Mouse (Mus musculus) G1E (cell line): Measurements from ENCODE around the gene Slc39a1.

Experiments used
- CTCF ChIP-seq: IDR thresholded peaks from 2 replicates; pipeline ENCODE4 v1.5.1; 2012; ENCODE audit warnings: low read depth, low read length, inconsistent platforms, mixed read lengths
- GATA1 ChIP-seq: IDR thresholded peaks from 2 replicates; pipeline ENCODE4 v1.6.1; 2012; ENCODE audit warnings: borderline replicate concordance, low read length, inconsistent platforms, mixed read lengths
- GATA2 ChIP-seq: IDR thresholded peaks from 2 replicates; pipeline ENCODE4 v1.6.1; 2012; ENCODE audit warnings: low read depth, low read length, inconsistent platforms, borderline replicate concordance
- POLR2AphosphoS5 ChIP-seq: IDR thresholded peaks from 2 replicates; pipeline ENCODE4 v1.6.1; 2012; ENCODE audit warnings: low read depth, low read length, inconsistent platforms; ENCODE audit not compliant: insufficient replicate concordance
- TAL1 ChIP-seq: conservative IDR thresholded peaks from 2 replicates; pipeline ENCODE4 v1.6.1; 2012; ENCODE audit warnings: low read depth, low read length, inconsistent platforms, mixed read lengths

DNA sequence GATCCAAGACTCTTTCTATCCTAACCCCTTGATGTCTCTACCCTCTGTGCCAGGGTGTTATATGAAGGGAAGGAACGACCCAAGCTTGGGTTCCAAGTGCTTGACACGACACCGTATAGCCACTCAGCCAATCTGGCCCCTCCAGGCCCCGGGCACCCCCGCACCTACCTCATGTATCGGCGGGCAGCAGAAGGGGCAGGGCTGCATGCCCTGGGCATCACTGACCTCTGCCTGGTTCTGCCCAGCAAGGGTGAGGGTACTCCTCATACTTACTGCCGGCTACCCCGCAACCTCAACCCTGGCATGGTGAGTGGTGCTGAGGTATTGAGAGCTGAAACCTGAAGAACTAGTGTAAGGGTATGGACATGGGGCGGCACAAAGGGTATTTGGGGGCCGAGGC is 20.2 kb downstream of the Slc39a1 start:
- TF ChIP-seq CTCF, result no peak
- TF ChIP-seq GATA1, result no peak
- TF ChIP-seq POLR2AphosphoS5, result no peak
- TF ChIP-seq TAL1, result no peak
- TF ChIP-seq GATA2, result no peak
